Mouse (Mus musculus) forebrain, postnatal 0 days (tissue): ENCODE measurements around the gene Adgrl1. TPM values are rescaled to one million over a fixed set of nuclear protein-coding genes. Genes with fewer than 3 reads are reported as not detected.

Experiments used
- ATAC-seq: fragments of 200-750 bp; cut with Nextera tagmentation; 2 replicates; pipeline ENCODE4 v1.8.0; 2017; ENCODE audit warnings: mild to moderate bottlenecking, moderate library complexity
- DNase-seq: peaks from one replicate; pipeline ENCODE4 v3.0.0-alpha.2; 2015
- H3K27ac ChIP-seq: fragments of 300-500 bp; sonication (generic); 2 replicates; pipeline ENCODE4 v1.5.1; 2014; ENCODE audit warnings: low read depth, mild to moderate bottlenecking, antibody characterized with exemption, low read length, moderate library complexity, mixed read lengths
- H3K27me3 ChIP-seq: fragments of 300-500 bp; sonication (generic); 2 replicates; pipeline ENCODE4 v1.6.1; 2014; ENCODE audit warnings: mild to moderate bottlenecking, low read length, mixed read lengths; ENCODE audit not compliant: insufficient read depth
- H3K36me3 ChIP-seq: fragments of 300-500 bp; sonication (generic); 2 replicates; pipeline ENCODE4 v1.6.1; 2014; ENCODE audit warnings: mild to moderate bottlenecking, moderate library complexity; ENCODE audit not compliant: insufficient read depth
- H3K4me1 ChIP-seq: fragments of 300-500 bp; sonication (generic); 2 replicates; pipeline ENCODE4 v1.6.1; 2014; ENCODE audit warnings: antibody characterized with exemption; ENCODE audit not compliant: insufficient read depth
- H3K4me2 ChIP-seq: fragments of 300-500 bp; sonication (generic); 2 replicates; pipeline ENCODE4 v1.6.1; 2014; ENCODE audit warnings: low read depth, mild to moderate bottlenecking, moderate library complexity
- H3K4me3 ChIP-seq: fragments of 300-500 bp; sonication (generic); 2 replicates; pipeline ENCODE4 v1.5.1; 2014; ENCODE audit warnings: low read depth, low read length, mixed read lengths
- H3K9ac ChIP-seq: fragments of 300-500 bp; sonication (generic); 2 replicates; pipeline ENCODE4 v1.6.1; 2014; ENCODE audit warnings: mild to moderate bottlenecking
- H3K9me3 ChIP-seq: fragments of 300-500 bp; sonication (generic); 2 replicates; pipeline ENCODE4 v1.6.1; 2016; ENCODE audit warnings: low read length
- CTCF ChIP-seq: sonication (generic); IDR thresholded peaks from 2 replicates; pipeline ENCODE4 v1.5.1; 2016; ENCODE audit warnings: antibody characterized with exemption, control low read depth, low read depth
- WGBS: fragments of 180-500 bp; shearing (Covaris S2); extraction: QIAGEN DNeasy Blood & Tissue Kit; methylation state at CpG from one replicate; pipeline ENCODE4 v1.1.7; 2014; 5-methylcytosine and 5-hydroxymethylcytosine counted together
- polyA plus RNA-seq: library from polyadenylated mRNA; unstranded; fragments of >200 nt; fragmentation: Nextera tagmentation; extraction: Ambion mirVana; gene quantifications from 2 replicates; pipeline ENCODE4 v1.2.1, GENCODE M21; 2015
- total RNA-seq: library from RNA; depleted of rRNA; stranded (reverse); fragments of >200 nt; gene quantifications from 2 replicates; pipeline ENCODE4 v1.2.3, GENCODE M21; 2014

Gene Adgrl1
- total and polyA plus RNA-seq, 2 experiments from 2014 or later = 56.5 to 259 TPM

DNA sequence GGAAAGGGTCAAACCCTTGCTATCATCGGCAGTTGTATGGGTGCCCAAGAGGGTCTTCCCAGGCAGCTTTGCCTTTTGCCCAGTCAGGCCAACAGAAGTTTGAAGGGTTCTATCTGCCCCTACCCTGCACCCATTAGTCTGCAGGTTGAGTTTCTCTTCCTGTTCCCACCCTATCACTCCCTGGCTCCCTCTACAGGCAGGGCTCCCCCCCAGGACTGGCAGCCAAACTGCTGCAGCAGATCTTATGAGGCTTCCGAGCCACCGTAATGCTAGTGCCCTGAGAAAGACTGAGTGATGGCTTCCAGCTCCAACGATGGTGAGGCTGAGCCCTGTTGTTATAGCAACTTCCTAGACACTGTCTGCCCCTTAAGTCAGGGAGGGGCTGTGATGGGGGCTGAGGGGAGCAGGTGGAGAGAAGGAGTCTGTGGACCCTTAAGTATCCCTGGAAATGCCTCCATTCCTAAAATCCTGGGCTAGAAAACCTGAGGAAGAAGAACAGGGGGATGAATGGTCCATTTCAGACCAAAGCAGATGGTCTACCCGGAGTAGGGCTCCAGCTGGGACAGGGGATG, 77.0 kb downstream of the Adgrl1 start:
- DNase-seq = no peak
- H3K9ac ChIP-seq = no peak overlapping the region

DNA sequence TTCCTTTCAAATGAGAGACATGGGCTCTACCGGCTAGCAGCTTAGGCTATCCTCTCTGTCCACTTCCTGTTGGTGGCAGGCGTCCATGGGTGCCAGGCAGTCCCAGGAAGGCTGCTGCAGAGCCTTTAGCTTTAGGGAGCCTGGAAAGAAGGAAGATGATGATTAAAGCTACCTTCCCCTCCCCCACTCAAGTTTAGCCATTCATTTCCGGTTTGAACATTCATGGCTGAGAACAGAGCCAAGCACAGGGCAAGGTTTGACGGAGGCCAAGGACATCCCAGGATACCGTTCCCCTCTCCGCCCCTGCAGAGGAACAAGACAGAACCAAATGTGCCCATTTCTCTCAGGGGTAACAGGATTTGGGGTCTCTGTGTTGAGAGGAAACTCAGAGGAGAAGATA, 77.7 kb downstream of the Adgrl1 start:
- no peak for DNase-seq
- TF ChIP-seq CTCF = no peak
- H3K9ac ChIP-seq = no peak overlapping the region
- H3K27me3 ChIP-seq = no peaks in the 10 kb centered on the region
- no peak overlapping the region for H3K4me3 ChIP-seq
- H3K9me3 ChIP-seq = no peaks in the 10 kb centered on the region
- H3K36me3 ChIP-seq = peaks cover 21% of the 10 kb centered on the region
- no peak overlapping the region; the same call in 1 of the 2 replicates for H3K27ac ChIP-seq
- WGBS = 50% methylated on average over 6 of the region's 6 CpGs
- ATAC-seq = no peak
- H3K4me1 ChIP-seq = peaks cover 10% of the 10 kb centered on the region
- H3K4me2 ChIP-seq = no peak overlapping the region

More for the DNA sequence above, 77.0 kb downstream of the Adgrl1 start:
- Histone ChIP-seq H3K4me3 (no peak overlapping the region), H3K27me3 (no peaks in the 10 kb centered on the region), H3K4me1 (peaks cover 13% of the 10 kb centered on the region), H3K36me3 (peaks cover 13% of the 10 kb centered on the region), H3K4me2 (no peak overlapping the region), H3K27ac (no peak overlapping the region), H3K9me3 (no peaks in the 10 kb centered on the region)
- 87% methylated on average over 5 of the region's 5 CpGs for WGBS
- ATAC-seq = no peak
- 0 out of 2 replicates have a peak, but pooled peaks have one; percentile 16 for TF ChIP-seq CTCF

DNA sequence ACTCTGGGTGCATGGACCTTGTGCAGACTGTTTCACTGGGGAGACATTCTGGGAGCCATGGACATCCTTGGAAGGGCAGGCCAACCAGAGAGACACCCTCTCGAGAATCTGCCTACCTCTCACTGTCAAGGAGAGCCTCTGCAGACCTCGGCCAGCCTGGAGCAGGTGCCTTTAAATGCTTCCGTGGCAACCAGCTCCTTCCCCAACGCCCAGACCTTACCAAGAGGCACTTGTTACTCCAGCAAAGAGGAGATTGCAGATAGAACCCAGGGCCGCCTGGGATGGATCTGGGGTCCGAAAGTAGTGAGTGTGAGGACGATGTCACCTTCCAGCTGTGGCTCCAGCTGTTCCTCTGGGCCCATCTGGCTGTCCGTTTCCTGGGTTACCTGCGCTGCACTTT, 78.3 kb downstream of the Adgrl1 start:
- WGBS = 63% methylated on average over 9 of the region's 9 CpGs
- Histone ChIP-seq H3K4me2 (no peak overlapping the region), H3K27me3 (no peaks in the 10 kb centered on the region), H3K9ac (no peak overlapping the region), H3K36me3 (peaks cover 26% of the 10 kb centered on the region), H3K27ac (no peak overlapping the region), H3K9me3 (no peaks in the 10 kb centered on the region), H3K4me1 (peaks cover 10% of the 10 kb centered on the region), H3K4me3 (no peak overlapping the region)
- no peak for ATAC-seq
- TF ChIP-seq CTCF = no peak
- DNase-seq = no peak

GRCm38 (mm10) chr8:83980250-83980649, 80.3 kb downstream of the Adgrl1 start:
- no peaks in the 10 kb centered on the region for H3K9me3 ChIP-seq
- H3K9ac ChIP-seq = no peak overlapping the region
- no peaks in the 10 kb centered on the region for H3K27me3 ChIP-seq
- WGBS = 96% methylated on average over 1 of the region's 1 CpGs
- H3K4me1 ChIP-seq = 0 out of 2 replicates have a peak, but pooled peaks cover 5% of the 10 kb centered on the region
- DNase-seq = no peak
- no peak for ATAC-seq
- no peak for TF ChIP-seq CTCF
- no peak overlapping the region for H3K4me2 ChIP-seq
- no peak overlapping the region for H3K27ac ChIP-seq
- no peak overlapping the region for H3K4me3 ChIP-seq
- H3K36me3 ChIP-seq = peaks cover 44% of the 10 kb centered on the region

DNA sequence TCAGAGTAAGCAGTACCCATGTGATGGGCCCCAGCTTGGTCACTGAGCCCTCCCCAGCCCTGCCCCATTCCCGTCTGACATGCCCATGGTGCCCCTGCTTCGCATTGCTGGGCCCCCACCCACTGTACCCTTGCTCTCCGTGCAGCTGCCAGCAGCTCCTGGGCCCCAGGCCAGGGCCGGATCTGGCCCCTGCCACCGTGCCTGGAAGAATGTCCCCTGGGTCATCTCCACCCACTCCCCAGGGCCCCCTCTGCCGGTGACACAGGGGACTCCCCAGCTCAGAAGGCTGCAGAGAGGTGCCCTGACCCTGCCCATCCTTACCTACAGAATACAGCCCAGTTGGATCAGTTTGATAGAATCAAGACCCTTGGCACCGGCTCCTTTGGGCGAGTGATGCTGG, 80.9 kb downstream of the Adgrl1 start:
- Histone ChIP-seq H3K9me3 (no peaks in the 10 kb centered on the region), H3K27me3 (no peaks in the 10 kb centered on the region), H3K4me2 (no peak overlapping the region), H3K4me3 (no peak overlapping the region), H3K36me3 (peaks cover 50% of the 10 kb centered on the region), H3K4me1 (0 out of 2 replicates have a peak, but pooled peaks cover 5% of the 10 kb centered on the region), H3K9ac (no peak overlapping the region), H3K27ac (no peak overlapping the region)
- TF ChIP-seq CTCF = no peak
- 0 out of 2 replicates have a peak, but pooled peaks have one; percentile 20 for ATAC-seq
- no peak for DNase-seq
- WGBS = 70% methylated on average over 8 of the region's 8 CpGs

DNA sequence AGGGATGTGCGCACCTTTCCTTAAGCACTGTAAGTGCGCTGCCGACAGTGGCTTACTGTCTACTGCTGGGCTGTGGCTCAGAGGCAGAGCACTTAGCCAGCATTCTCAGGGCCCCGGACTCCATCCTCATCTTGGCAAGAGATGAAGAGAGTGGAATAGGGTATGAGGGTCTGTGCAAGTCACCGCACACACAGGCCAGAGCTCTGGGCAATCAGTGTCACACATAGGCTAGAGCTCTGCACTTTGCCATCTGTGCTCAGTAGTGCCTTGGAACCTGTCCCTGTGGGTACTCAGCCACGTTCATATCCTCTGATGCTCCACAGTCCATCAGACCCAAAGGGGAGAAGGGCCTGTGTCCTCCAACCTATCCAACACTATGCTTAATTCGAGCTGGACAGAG, 81.6 kb downstream of the Adgrl1 start:
- Histone ChIP-seq H3K4me1 (0 out of 2 replicates have a peak, but pooled peaks cover 5% of the 10 kb centered on the region), H3K27me3 (no peaks in the 10 kb centered on the region), H3K4me3 (no peak overlapping the region), H3K36me3 (peaks cover 56% of the 10 kb centered on the region), H3K9me3 (no peaks in the 10 kb centered on the region), H3K4me2 (no peak overlapping the region), H3K27ac (no peak overlapping the region), H3K9ac (no peak overlapping the region)
- no peak for DNase-seq
- ATAC-seq = no peak
- no peak for TF ChIP-seq CTCF
- WGBS = 93% methylated on average over 7 of the region's 7 CpGs

GRCm38 (mm10) chr8:83982449-83982848, 82.5 kb downstream of the Adgrl1 start:
- Histone ChIP-seq H3K4me1 (0 out of 2 replicates have a peak, but pooled peaks cover 5% of the 10 kb centered on the region), H3K9ac (no peak overlapping the region), H3K9me3 (no peaks in the 10 kb centered on the region), H3K27me3 (no peaks in the 10 kb centered on the region), H3K27ac (no peak overlapping the region), H3K4me3 (no peak overlapping the region), H3K36me3 (peaks cover 66% of the 10 kb centered on the region), H3K4me2 (no peak overlapping the region)
- 92% methylated on average over 4 of the region's 4 CpGs for WGBS
- ATAC-seq (no peak), DNase-seq (no peak)
- no peak for TF ChIP-seq CTCF
